ENCODE assay signal across 1 mouse cellular context in the genomic region with DNA sequence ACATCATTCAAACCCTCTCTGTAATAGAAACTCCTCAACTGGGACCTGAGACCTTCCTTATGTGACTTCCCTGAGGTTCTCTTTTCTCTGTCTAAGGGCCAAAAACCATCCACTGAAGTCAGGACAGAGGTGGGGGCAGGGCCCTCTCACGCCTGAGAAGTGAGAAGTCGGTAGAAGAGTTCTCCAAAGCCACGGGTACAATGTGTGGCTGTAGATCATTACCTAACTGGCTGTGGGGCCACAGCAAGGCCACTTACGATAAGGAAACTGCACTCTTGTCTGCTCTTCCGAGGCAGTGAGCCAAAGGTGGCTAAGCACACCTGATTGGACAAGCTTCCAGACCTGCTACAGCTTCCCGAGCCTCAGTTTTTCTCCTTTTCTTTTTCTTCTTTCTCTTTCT.
TF ChIP-seq lines count a peak whose summit lies in the region.

No protein-coding gene starts in this region.

TF ChIP-seq in MEL, 35 proteins besides CTCF, POLR2A, EP300 and RAD21 (continued from another document):
- TF ChIP-seq GATA1 (IDR thresholded peaks at IDR 0.05; ENCODE audit: low read depth, low read length), result peak; percentile 3; the same call in 1 of the 2 replicates
- TF ChIP-seq CHD2 (IDR thresholded peaks at IDR 0.05; ENCODE audit: low read length), result no peak
- TF ChIP-seq USF2 (IDR thresholded peaks at IDR 0.05; ENCODE audit: borderline replicate concordance in 1 of 2, insufficient read depth in 1 of 2, low read depth in 1 of 2, low read length in 2 of 2), result no peak
- no peak for TF ChIP-seq USF1 (IDR thresholded peaks at IDR 0.05; ENCODE audit: low read depth, low read length)
- no peak for TF ChIP-seq ETS1 (IDR thresholded peaks at IDR 0.05; ENCODE audit: low read depth, low read length)
